Mouse (Mus musculus): ENCODE measurements at regions not wholly inside any gene's neighbourhood (a gene's known extent, or its start where the extent isn't known, plus 50 kb on each side); places are given as distances from the start of the nearest gene placed in this dataset.
"Not testable (repeated sequence)": the region's sequence is repeated elsewhere in the genome, so short reads cannot be mapped to it uniquely, and the experiment has no call there.

- Histone ChIP-seq H3K27ac (no peak overlapping the region), H3K36me3 (ENCODE audit: insufficient read depth, low read length) (no peaks in the 10 kb centered on the region), H3K4me2 (ENCODE audit: low read depth, low read length) (no peak overlapping the region), H3K27me3 (ENCODE audit: insufficient read depth, low read length) (no peaks in the 10 kb centered on the region), H3K4me3 (ENCODE audit: low read length) (no peak overlapping the region), H3K9ac (replicated peaks; ENCODE audit: low read length) (no peak overlapping the region), H3K9me3 (ENCODE audit: low read length) (no peaks in the 10 kb centered on the region), H3K4me1 (ENCODE audit: insufficient read depth, low read length) (no peaks in the 10 kb centered on the region)
- WGBS = 66% methylated on average over 2 of the region's 2 CpGs
- ATAC-seq = no peak
- DNase-seq (ENCODE audit: low spot score) = no peak
- no peak for TF ChIP-seq CTCF (IDR thresholded peaks at IDR 0.05; ENCODE audit: low read depth)
Measured at GRCm38 (mm10) chr1:146015075-146015474, 479.5 kb upstream of the Brinp3 start.

- ATAC-seq = no peak
- no peak overlapping the region for H3K4me3 ChIP-seq (ENCODE audit: low read length)
- H3K27ac ChIP-seq = no peak overlapping the region
- TF ChIP-seq CTCF (IDR thresholded peaks at IDR 0.05; ENCODE audit: low read depth) = no peak
- H3K4me2 ChIP-seq (ENCODE audit: low read depth, low read length) = no peak overlapping the region
- H3K27me3 ChIP-seq (ENCODE audit: insufficient read depth, low read length) = no peaks in the 10 kb centered on the region
- no peaks in the 10 kb centered on the region for H3K4me1 ChIP-seq (ENCODE audit: insufficient read depth, low read length)
- H3K36me3 ChIP-seq (ENCODE audit: insufficient read depth, low read length) = no peaks in the 10 kb centered on the region
- H3K9me3 ChIP-seq (ENCODE audit: low read length) = no peaks in the 10 kb centered on the region
- DNase-seq (ENCODE audit: low spot score) = no peak
- no peak overlapping the region for H3K9ac ChIP-seq (replicated peaks; ENCODE audit: low read length)
Measured at GRCm38 (mm10) chr1:146026660-146027059, 467.9 kb upstream of the Brinp3 start.

GRCm38 (mm10) chr1:146027650-146028049 is 466.9 kb upstream of the Brinp3 start:
- H3K27ac ChIP-seq = no peak overlapping the region
- no peaks in the 10 kb centered on the region for H3K36me3 ChIP-seq (ENCODE audit: insufficient read depth, low read length)
- H3K4me2 ChIP-seq (ENCODE audit: low read depth, low read length) = no peak overlapping the region
- DNase-seq (ENCODE audit: low spot score) (peak; percentile 40), ATAC-seq (peak; percentile 70)
- H3K9ac ChIP-seq (replicated peaks; ENCODE audit: low read length) = no peak overlapping the region
- H3K9me3 ChIP-seq (ENCODE audit: low read length) = no peaks in the 10 kb centered on the region
- TF ChIP-seq CTCF (IDR thresholded peaks at IDR 0.05; ENCODE audit: low read depth) = no peak
- H3K4me1 ChIP-seq (ENCODE audit: insufficient read depth, low read length) = no peaks in the 10 kb centered on the region
- H3K27me3 ChIP-seq (ENCODE audit: insufficient read depth, low read length) = no peaks in the 10 kb centered on the region
- no peak overlapping the region for H3K4me3 ChIP-seq (ENCODE audit: low read length)
- WGBS = 65% methylated on average over 4 of the region's 4 CpGs

- not testable (repeated sequence) for ATAC-seq; H3K9ac ChIP-seq (replicated peaks; ENCODE audit: low read length); H3K4me2 ChIP-seq (ENCODE audit: low read depth, low read length)
Measured at GRCm38 (mm10) chr1:146032396-146032795, 462.2 kb upstream of the Brinp3 start.

GRCm38 (mm10) chr1:146032926-146033325 is 461.6 kb upstream of the Brinp3 start:
- ATAC-seq; H3K27ac ChIP-seq; H3K27me3 ChIP-seq (ENCODE audit: insufficient read depth, low read length); H3K4me1 ChIP-seq (ENCODE audit: insufficient read depth, low read length); DNase-seq (ENCODE audit: low spot score); H3K36me3 ChIP-seq (ENCODE audit: insufficient read depth, low read length); H3K9ac ChIP-seq (replicated peaks; ENCODE audit: low read length); H3K4me2 ChIP-seq (ENCODE audit: low read depth, low read length); H3K9me3 ChIP-seq (ENCODE audit: low read length); H3K4me3 ChIP-seq (ENCODE audit: low read length): not testable (repeated sequence)
- WGBS = 77% methylated on average over 3 of the region's 3 CpGs

More at GRCm38 (mm10) chr1:146032396-146032795, 462.2 kb upstream of the Brinp3 start:
- not testable (repeated sequence) for H3K27ac ChIP-seq; H3K9me3 ChIP-seq (ENCODE audit: low read length); DNase-seq (ENCODE audit: low spot score); H3K4me1 ChIP-seq (ENCODE audit: insufficient read depth, low read length); H3K4me3 ChIP-seq (ENCODE audit: low read length); H3K36me3 ChIP-seq (ENCODE audit: insufficient read depth, low read length); H3K27me3 ChIP-seq (ENCODE audit: insufficient read depth, low read length)
- WGBS = 93% methylated on average over 4 of the region's 4 CpGs

GRCm38 (mm10) chr1:146052504-146052903 is 442.1 kb upstream of the Brinp3 start:
- H3K36me3 ChIP-seq (ENCODE audit: insufficient read depth, low read length) = no peaks in the 10 kb centered on the region
- H3K4me3 ChIP-seq (ENCODE audit: low read length) = no peak overlapping the region
- WGBS = 85% methylated on average over 3 of the region's 3 CpGs
- H3K27me3 ChIP-seq (ENCODE audit: insufficient read depth, low read length) = no peaks in the 10 kb centered on the region
- ATAC-seq = no peak
- no peak overlapping the region for H3K9ac ChIP-seq (replicated peaks; ENCODE audit: low read length)
- no peaks in the 10 kb centered on the region for H3K4me1 ChIP-seq (ENCODE audit: insufficient read depth, low read length)
- H3K9me3 ChIP-seq (ENCODE audit: low read length) = no peaks in the 10 kb centered on the region
- DNase-seq (ENCODE audit: low spot score) = no peak
- H3K4me2 ChIP-seq (ENCODE audit: low read depth, low read length) = no peak overlapping the region
- TF ChIP-seq CTCF (IDR thresholded peaks at IDR 0.05; ENCODE audit: low read depth) = no peak
- H3K27ac ChIP-seq = no peak overlapping the region

All from hindbrain, postnatal 0 days (tissue).